Mouse (Mus musculus) olfactory bulb, adult 2 months (tissue): ENCODE results near the gene Fibcd1. TPM values are rescaled to one million over a fixed set of nuclear protein-coding genes. Genes with fewer than 3 reads are reported as not detected.

ENCODE experiments used
- H3K27ac ChIP-seq: fragments of 200-500 bp; 2 replicates; pipeline ENCODE4 v1.5.1; 2012; ENCODE audit warnings: low read depth, low read length; ENCODE audit not compliant: insufficient read depth
- H3K4me1 ChIP-seq: fragments of 200-500 bp; 2 replicates; pipeline ENCODE4 v1.6.1; 2012; ENCODE audit warnings: low read length; ENCODE audit not compliant: control insufficient read depth, insufficient read depth
- H3K4me3 ChIP-seq: fragments of 200-500 bp; 2 replicates; pipeline ENCODE4 v1.5.1; 2012; ENCODE audit warnings: mild to moderate bottlenecking, low read depth, low read length, moderate library complexity; ENCODE audit not compliant: insufficient read depth
- CTCF ChIP-seq: fragments of 200-500 bp; IDR thresholded peaks from 2 replicates; pipeline ENCODE4 v1.5.1; 2012; ENCODE audit warnings: low read depth, mild to moderate bottlenecking, low read length, moderate library complexity; ENCODE audit not compliant: insufficient read depth
- POLR2A ChIP-seq: fragments of 200-500 bp; IDR thresholded peaks from 2 replicates; pipeline ENCODE4 v1.6.1; 2012; ENCODE audit warnings: mild to moderate bottlenecking, low read depth, low read length, moderate library complexity; ENCODE audit not compliant: insufficient read depth
- WGBS: fragments of 180-500 bp; shearing (Covaris S2); methylation state at CpG from one replicate; pipeline ENCODE4 v1.1.7; 2018; 5-methylcytosine and 5-hydroxymethylcytosine counted together
- polyA plus RNA-seq: library from polyadenylated mRNA; stranded (reverse); fragments of >200 nt; gene quantifications from 2 replicates; pipeline ENCODE4 v1.2.4, GENCODE M21; 2012; ENCODE audit warnings: low replicate concordance; ENCODE audit not compliant: missing spikeins, insufficient read depth, insufficient read length

Fibcd1 gene
- polyA plus RNA-seq, 1 experiment, result not detected

GRCm38 (mm10) chr2:31808410-31809357, 37.1 kb downstream of the Fibcd1 start:
- Histone ChIP-seq H3K4me1 (peaks cover 14% of the 10 kb centered on the region), H3K27ac (no peak overlapping the region), H3K4me3 (no peak overlapping the region)
- 57% methylated on average over 28 of the region's 28 CpGs for WGBS
- no peak for TF ChIP-seq CTCF
- no peak for TF ChIP-seq POLR2A

- Histone ChIP-seq H3K4me3 (no peak overlapping the region), H3K4me1 (peaks cover 14% of the 10 kb centered on the region), H3K27ac (no peak overlapping the region)
- no peak for TF ChIP-seq POLR2A
- no peak for TF ChIP-seq CTCF
- 66% methylated on average over 9 of the region's 9 CpGs for WGBS
Observed at GRCm38 (mm10) chr2:31806639-31807382, 39.0 kb downstream of the Fibcd1 start.

GRCm38 (mm10) chr2:31803480-31803879, 42.3 kb downstream of the Fibcd1 start:
- H3K4me3 ChIP-seq, result no peak overlapping the region
- no peak overlapping the region for H3K27ac ChIP-seq
- H3K4me1 ChIP-seq, result peaks cover 5% of the 10 kb centered on the region
- TF ChIP-seq CTCF (no peak), POLR2A (no peak)
- 82% methylated on average over 14 of the region's 14 CpGs for WGBS

GRCm38 (mm10) chr2:31802811-31803210, 43.0 kb downstream of the Fibcd1 start:
- TF ChIP-seq CTCF, result no peak
- no peak for TF ChIP-seq POLR2A
- no peak overlapping the region for H3K4me3 ChIP-seq
- no peak overlapping the region for H3K27ac ChIP-seq
- H3K4me1 ChIP-seq, result 0 out of 2 replicates have a peak, but pooled peaks cover 3% of the 10 kb centered on the region
- 87% methylated on average over 8 of the region's 8 CpGs for WGBS

GRCm38 (mm10) chr2:31801416-31801815, 44.4 kb downstream of the Fibcd1 start:
- no peak for TF ChIP-seq POLR2A
- no peak for TF ChIP-seq CTCF

GRCm38 (mm10) chr2:31796943-31797342, 48.9 kb downstream of the Fibcd1 start:
- no peak overlapping the region for H3K27ac ChIP-seq
- no peak overlapping the region for H3K4me3 ChIP-seq
- 0 out of 2 replicates have a peak, but pooled peaks cover 3% of the 10 kb centered on the region for H3K4me1 ChIP-seq
- TF ChIP-seq CTCF, result no peak
- TF ChIP-seq POLR2A, result no peak
- WGBS, result 55% methylated on average over 3 of the region's 3 CpGs

More at GRCm38 (mm10) chr2:31801416-31801815, 44.4 kb downstream of the Fibcd1 start:
- Histone ChIP-seq H3K27ac (no peak overlapping the region), H3K4me3 (no peak overlapping the region), H3K4me1 (0 out of 2 replicates have a peak, but pooled peaks cover 3% of the 10 kb centered on the region)
- 82% methylated on average over 9 of the region's 9 CpGs for WGBS

DNA sequence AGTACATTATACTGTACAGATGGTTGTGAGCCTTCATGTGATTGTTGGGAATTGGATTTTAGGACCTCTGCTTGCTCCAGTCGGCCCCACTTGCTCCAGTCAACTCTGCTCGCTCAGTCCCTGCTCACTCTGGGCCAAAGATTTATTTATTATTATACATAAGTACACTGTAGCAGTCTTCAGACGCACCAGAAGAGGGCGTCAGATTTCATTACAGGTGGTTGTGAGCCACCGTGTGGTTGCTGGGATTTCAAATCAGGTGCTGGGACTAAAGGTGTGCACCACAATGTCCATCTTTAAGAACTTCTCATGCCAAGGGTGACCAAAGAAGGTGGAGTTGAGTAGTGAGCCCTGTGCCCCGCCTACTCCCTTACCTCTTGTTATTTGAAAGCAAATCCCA, 53.2 kb downstream of the Fibcd1 start:
- TF ChIP-seq CTCF (no peak), POLR2A (no peak)
- 87% methylated on average over 6 of the region's 6 CpGs for WGBS

DNA sequence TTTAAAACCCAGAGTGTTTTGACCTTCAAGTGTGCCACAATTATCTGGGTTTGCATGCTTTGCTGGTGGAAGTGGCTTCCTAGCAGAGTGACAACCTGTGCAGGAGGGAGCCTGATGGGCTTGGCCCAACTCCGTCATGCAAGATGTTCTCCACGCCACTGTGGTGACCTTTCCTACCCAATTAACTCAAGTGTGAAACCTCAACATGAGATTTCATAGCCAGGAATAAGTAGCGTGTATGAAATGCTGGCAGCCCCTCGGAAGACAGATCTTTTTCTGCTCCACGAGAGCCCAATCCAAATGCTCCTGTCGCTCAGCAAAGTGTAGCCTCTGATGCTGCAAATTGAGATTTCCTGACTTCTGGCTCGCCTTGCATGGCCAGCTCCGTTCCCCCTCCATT, 54.5 kb downstream of the Fibcd1 start:
- H3K4me3 ChIP-seq, result no peak overlapping the region
- no peak overlapping the region for H3K27ac ChIP-seq
- 67% methylated on average over 8 of the region's 8 CpGs for whole genome bisulfite sequencing
- TF ChIP-seq POLR2A (no peak), CTCF (no peak)
- H3K4me1 ChIP-seq, result peaks cover 27% of the 10 kb centered on the region

More for the DNA sequence above, 53.2 kb downstream of the Fibcd1 start:
- Histone ChIP-seq H3K4me1 (peaks cover 25% of the 10 kb centered on the region), H3K27ac (no peak overlapping the region), H3K4me3 (no peak overlapping the region)
